Mouse (Mus musculus) neural tube, embryonic 14.5 days (tissue): ENCODE results near the gene Glycam1. TPM values are rescaled to one million over a fixed set of nuclear protein-coding genes. Genes with fewer than 3 reads are reported as not detected.
"Not testable (repeated sequence)": the region's sequence is repeated elsewhere in the genome, so short reads cannot be mapped to it uniquely, and the experiment has no call there.

ENCODE experiments used
- ATAC-seq: fragments of 200-750 bp; cut with Nextera tagmentation; 2 replicates; pipeline ENCODE4 v1.8.0; 2017; ENCODE audit warnings: low read depth, mild to moderate bottlenecking, moderate TSS enrichment, moderate library complexity
- H3K27ac ChIP-seq: fragments of 300-500 bp; sonication (generic); 2 replicates; pipeline ENCODE4 v1.5.1; 2014; ENCODE audit warnings: low read depth, mild to moderate bottlenecking, control low read depth, low read length, moderate library complexity, mixed read lengths
- H3K27me3 ChIP-seq: fragments of 300-500 bp; sonication (generic); 2 replicates; pipeline ENCODE4 v1.6.1; 2014; ENCODE audit warnings: low read length; ENCODE audit not compliant: control insufficient read depth, insufficient read depth
- H3K36me3 ChIP-seq: fragments of 300-500 bp; sonication (generic); 2 replicates; pipeline ENCODE4 v1.6.1; 2014; ENCODE audit warnings: low read length, mixed read lengths; ENCODE audit not compliant: control insufficient read depth, insufficient read depth
- H3K4me1 ChIP-seq: fragments of 300-500 bp; sonication (generic); 2 replicates; pipeline ENCODE4 v1.6.1; 2014; ENCODE audit warnings: low read length; ENCODE audit not compliant: control insufficient read depth, insufficient read depth
- H3K4me2 ChIP-seq: fragments of 300-500 bp; sonication (generic); 2 replicates; pipeline ENCODE4 v1.6.1; 2014; ENCODE audit warnings: mild to moderate bottlenecking, low read depth, low read length, control low read depth
- H3K4me3 ChIP-seq: fragments of 300-500 bp; sonication (generic); 2 replicates; pipeline ENCODE4 v1.5.1; 2014; ENCODE audit warnings: low read depth, low read length, control low read depth, mixed read lengths
- H3K9ac ChIP-seq: fragments of 300-500 bp; sonication (generic); replicated peaks from 2 replicates; pipeline ENCODE4 v1.6.1; 2014; ENCODE audit warnings: low read depth, mild to moderate bottlenecking, control low read depth, low read length, mixed read lengths
- H3K9me3 ChIP-seq: fragments of 300-500 bp; sonication (generic); 2 replicates; pipeline ENCODE4 v1.6.1; 2016; ENCODE audit warnings: low read length; ENCODE audit not compliant: control insufficient read depth
- WGBS: fragments of 180-500 bp; shearing (Covaris S2); extraction: QIAGEN DNeasy Blood & Tissue Kit; methylation state at CpG from one replicate; pipeline ENCODE4 v1.1.7; 2014; 5-methylcytosine and 5-hydroxymethylcytosine counted together
- polyA plus RNA-seq: library from polyadenylated mRNA; unstranded; fragments of >200 nt; fragmentation: Nextera tagmentation; extraction: Ambion mirVana; gene quantifications from 2 replicates; pipeline ENCODE4 v1.2.1, GENCODE M21; 2014

Gene Glycam1
- polyA plus RNA-seq: not detected in 2 replicates

DNA sequence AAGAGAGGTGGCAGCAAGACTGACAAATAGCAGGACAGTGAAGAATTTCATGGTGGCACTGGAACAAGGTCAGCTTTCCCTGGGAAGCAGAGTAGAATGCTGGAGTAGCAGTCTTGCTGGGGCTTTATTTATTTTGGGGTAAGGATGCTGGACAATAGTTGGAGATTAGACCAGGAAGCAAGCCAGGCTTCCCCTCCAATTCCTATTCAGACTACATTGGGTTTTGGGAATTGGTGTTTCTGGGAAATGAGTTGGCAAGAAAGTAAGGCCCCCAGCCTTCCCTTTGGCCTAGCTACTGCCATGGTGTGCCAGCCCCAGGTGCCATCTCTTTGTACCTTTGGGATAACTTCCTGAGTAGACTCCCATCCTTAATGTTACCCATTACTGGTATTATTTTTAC, at the start of gene Glycam1:
Gene Glycam1, minus strand, starts transcription at position 101 of the 400 bp plus-strand sequence.
- Histone ChIP-seq H3K27ac (no peak within 1 kb of the TSS), H3K9ac (no peak within 1 kb of the TSS), H3K9me3 (no peaks in the 10 kb centered on the region), H3K4me2 (no peak within 1 kb of the TSS), H3K27me3 (no peaks in the 10 kb centered on the region), H3K4me1 (no peaks in the 10 kb centered on the region), H3K36me3 (no peaks in the 10 kb centered on the region), H3K4me3 (no peak within 1 kb of the TSS)
- no peak for ATAC-seq

DNA sequence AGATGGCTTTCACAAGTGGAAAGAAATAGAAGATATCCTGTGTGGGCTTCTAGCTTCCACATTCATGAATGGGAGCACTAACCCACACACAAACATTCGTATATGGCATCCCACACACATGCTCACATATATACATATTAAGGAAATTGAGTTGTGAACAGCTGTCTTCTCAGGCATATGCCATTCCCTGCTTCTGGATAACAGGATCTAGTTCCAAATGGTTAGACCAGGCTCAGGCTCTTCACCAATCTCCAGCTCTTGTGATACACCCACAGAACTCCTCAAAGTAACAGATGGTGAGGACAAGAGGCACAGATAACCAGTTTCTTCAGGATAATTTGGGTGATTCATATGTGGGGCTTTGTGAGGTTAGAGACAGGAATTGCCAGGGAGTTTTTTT, 39.6 kb upstream of the Glycam1 start:
- 93% methylated on average over 1 of the region's 1 CpGs for WGBS
- H3K9ac ChIP-seq: no peak overlapping the region
- H3K36me3 ChIP-seq: no peaks in the 10 kb centered on the region
- H3K4me2 ChIP-seq: no peak overlapping the region
- H3K9me3 ChIP-seq: no peaks in the 10 kb centered on the region
- no peak overlapping the region for H3K4me3 ChIP-seq
- no peaks in the 10 kb centered on the region for H3K4me1 ChIP-seq
- H3K27me3 ChIP-seq: no peaks in the 10 kb centered on the region
- ATAC-seq: no peak
- no peak overlapping the region for H3K27ac ChIP-seq

DNA sequence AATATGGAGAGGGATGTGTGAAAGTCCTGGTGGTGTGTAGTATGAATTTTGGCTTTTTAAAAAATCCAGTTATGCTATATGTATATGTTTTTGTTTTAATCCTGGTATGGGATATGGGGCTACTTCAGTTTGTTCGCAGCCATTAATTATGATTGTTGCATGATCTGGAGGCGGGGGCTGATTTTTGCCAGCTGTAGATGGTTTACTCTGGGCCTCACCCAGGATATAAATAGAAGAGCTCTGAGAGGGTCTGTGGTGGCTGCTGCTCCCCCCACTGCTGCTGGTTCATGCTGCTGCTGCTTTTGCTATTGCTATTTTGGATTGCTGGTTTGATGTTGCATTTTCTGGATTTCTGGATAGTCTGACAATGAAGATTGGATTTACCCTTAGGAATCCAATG, 25.9 kb upstream of the Glycam1 start:
- Histone ChIP-seq H3K4me3 (no peak overlapping the region), H3K4me1 (no peaks in the 10 kb centered on the region), H3K27me3 (no peaks in the 10 kb centered on the region), H3K9me3 (no peaks in the 10 kb centered on the region), H3K27ac (no peak overlapping the region), H3K36me3 (no peaks in the 10 kb centered on the region), H3K4me2 (no peak overlapping the region), H3K9ac (no peak overlapping the region)
- ATAC-seq: no peak
- 95% methylated on average over 2 of the region's 2 CpGs for WGBS

DNA sequence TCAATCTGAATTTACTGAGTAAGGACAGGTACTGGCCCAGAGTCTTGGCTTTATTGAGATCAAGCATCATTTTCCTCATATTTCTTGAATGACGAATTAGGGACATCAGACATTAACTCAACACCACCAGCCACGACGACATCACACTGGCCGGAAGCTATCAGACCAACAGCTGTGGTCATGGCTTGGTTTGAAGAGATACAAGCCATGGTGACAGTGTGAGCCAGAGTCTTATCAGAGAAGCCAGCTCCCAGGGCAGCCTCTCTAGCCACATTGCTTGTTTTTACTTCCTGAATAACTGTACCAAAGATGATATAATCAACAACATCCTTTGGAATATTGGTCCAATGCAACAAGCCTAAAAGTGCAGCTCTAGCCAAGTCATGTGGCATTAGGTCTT, 22.9 kb upstream of the Glycam1 start:
- H3K9ac ChIP-seq, H3K4me1 ChIP-seq, H3K4me3 ChIP-seq, ATAC-seq, H3K9me3 ChIP-seq, H3K27ac ChIP-seq, H3K36me3 ChIP-seq, H3K4me2 ChIP-seq, H3K27me3 ChIP-seq: not testable (repeated sequence)
- 90% methylated on average over 4 of the region's 4 CpGs for WGBS

DNA sequence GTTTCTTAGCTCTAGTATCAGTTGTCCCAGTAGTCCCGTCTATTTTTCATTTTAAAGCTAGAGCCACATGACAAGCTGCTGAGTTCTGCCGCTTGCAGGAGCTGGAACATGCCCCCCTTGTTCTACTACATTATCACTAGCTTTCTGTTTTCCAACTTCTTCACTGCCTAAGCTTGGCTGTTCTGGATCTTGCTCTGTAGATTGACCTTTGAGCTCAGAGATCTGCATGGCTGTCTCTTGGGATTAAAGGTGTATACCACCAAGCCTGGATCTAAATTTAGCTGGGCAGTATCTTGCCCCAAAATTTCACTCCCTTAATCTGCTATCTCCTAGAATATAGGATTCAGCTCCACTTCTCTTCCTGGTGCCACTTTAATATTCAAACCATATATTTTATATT, 21.0 kb upstream of the Glycam1 start:
- no peak for ATAC-seq
- Histone ChIP-seq H3K36me3 (no peaks in the 10 kb centered on the region), H3K27me3 (no peaks in the 10 kb centered on the region), H3K4me1 (no peaks in the 10 kb centered on the region), H3K9ac (no peak overlapping the region), H3K4me3 (no peak overlapping the region), H3K27ac (no peak overlapping the region), H3K4me2 (no peak overlapping the region), H3K9me3 (no peaks in the 10 kb centered on the region)
- WGBS: 87% methylated on average over 2 of the region's 2 CpGs

DNA sequence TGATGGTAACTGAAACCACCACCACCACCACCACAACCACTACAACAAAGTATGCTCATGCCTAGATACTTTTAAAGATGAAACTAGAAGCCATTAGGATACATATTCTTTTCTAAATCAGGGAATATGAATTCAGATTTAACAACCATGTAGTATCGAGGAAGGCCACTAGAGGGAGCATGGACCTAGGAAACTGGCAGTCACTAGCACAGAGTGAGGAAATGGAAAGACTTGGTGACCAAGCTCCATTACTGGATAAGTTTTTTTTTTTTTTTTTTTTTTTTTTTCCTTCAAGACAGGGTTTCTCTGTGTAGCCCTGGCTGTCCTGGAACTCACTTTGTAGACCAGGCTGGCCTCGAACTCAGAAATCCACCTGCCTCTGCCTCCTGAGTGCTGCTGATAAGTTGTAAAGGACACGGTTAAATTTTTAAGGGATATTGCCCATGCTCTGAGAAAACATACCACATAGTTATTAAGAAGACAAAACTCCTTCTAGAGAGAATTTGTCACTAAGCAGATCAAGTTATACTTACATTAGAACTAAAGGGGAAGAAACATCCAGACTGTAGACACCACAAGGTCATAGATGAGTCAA, 12.7 kb downstream of the Glycam1 start:
- no peak overlapping the region for H3K27ac ChIP-seq
- H3K9me3 ChIP-seq: no peaks in the 10 kb centered on the region
- no peak overlapping the region for H3K4me2 ChIP-seq
- H3K9ac ChIP-seq: no peak overlapping the region
- no peak overlapping the region for H3K4me3 ChIP-seq
- no peaks in the 10 kb centered on the region for H3K27me3 ChIP-seq
- WGBS: 48% methylated on average over 3 of the region's 3 CpGs
- H3K36me3 ChIP-seq: no peaks in the 10 kb centered on the region
- no peaks in the 10 kb centered on the region for H3K4me1 ChIP-seq
- peak; percentile 79; the same call in 1 of the 2 replicates for ATAC-seq

DNA sequence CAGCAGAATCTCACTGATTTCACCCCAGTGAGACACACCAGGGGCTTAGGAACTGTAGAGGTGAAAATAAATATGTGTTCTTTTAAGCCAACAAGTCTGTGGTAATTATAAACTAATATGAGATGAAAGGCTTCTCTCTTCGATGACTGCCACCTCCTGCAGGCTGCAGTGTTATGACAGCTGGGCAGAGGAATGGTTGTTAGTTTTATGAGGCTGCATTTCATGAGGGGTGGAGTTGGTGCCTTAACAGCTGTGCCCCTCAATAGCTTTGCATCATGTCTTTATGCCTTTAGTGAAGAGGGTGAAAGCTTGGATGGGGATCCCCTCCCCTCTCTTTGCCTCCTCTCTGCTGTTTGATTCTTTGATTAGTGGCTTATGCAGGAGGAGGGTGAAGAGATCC, 13.8 kb downstream of the Glycam1 start:
- H3K36me3 ChIP-seq: no peaks in the 10 kb centered on the region
- H3K9me3 ChIP-seq: no peaks in the 10 kb centered on the region
- H3K4me1 ChIP-seq: no peaks in the 10 kb centered on the region
- H3K27ac ChIP-seq: no peak overlapping the region
- ATAC-seq: 0 out of 2 replicates have a peak, but pooled peaks have one; percentile 44
- WGBS: 8% methylated on average over 1 of the region's 1 CpGs
- no peak overlapping the region for H3K4me3 ChIP-seq
- H3K4me2 ChIP-seq: no peak overlapping the region
- no peak overlapping the region for H3K9ac ChIP-seq
- H3K27me3 ChIP-seq: no peaks in the 10 kb centered on the region

DNA sequence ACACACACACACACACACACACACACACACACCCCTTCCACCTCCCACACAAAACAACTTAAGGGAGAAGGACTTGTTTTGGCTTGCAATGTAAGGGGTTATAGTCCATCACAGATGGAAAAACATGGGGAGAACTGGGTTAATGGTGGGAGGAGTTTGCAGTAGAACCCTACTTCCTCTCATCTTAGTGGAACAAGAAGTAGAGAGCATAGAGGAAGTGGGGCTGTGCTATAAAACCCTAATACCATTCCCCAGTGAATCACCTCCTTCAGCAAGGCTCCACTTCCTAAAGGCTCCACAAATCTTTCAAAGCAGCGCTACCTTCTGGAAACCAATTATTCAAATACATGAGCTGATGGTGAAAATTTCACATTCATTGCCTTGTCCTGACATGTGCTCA, 15.4 kb downstream of the Glycam1 start:
- Histone ChIP-seq H3K4me1 (no peaks in the 10 kb centered on the region), H3K4me2 (no peak overlapping the region), H3K9ac (no peak overlapping the region), H3K36me3 (no peaks in the 10 kb centered on the region), H3K9me3 (no peaks in the 10 kb centered on the region), H3K27ac (no peak overlapping the region), H3K4me3 (no peak overlapping the region), H3K27me3 (no peaks in the 10 kb centered on the region)
- WGBS: 96% methylated on average over 1 of the region's 1 CpGs
- ATAC-seq: no peak

DNA sequence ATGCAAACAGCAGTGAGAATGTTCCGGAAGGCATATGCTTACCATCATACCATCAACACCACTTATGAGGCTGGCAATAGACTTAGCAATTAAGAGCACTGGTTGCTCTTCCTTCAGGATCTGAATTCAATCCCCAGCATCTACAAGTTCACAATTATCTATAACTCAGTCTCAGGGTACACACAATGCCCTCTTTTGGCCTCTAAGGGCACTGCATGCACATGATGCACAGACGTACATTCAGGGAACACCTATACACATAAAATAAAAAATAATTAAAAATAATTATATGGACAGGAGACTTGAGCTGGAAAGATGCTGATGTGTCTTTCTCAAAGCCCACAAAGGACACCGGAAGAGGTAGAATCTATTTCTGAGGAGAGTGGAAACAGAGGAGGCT, 16.9 kb downstream of the Glycam1 start:
- H3K27me3 ChIP-seq: no peaks in the 10 kb centered on the region
- no peak for ATAC-seq
- H3K4me1 ChIP-seq: no peaks in the 10 kb centered on the region
- H3K4me2 ChIP-seq: no peak overlapping the region
- no peak overlapping the region for H3K9ac ChIP-seq
- H3K9me3 ChIP-seq: no peaks in the 10 kb centered on the region
- no peak overlapping the region for H3K27ac ChIP-seq
- H3K36me3 ChIP-seq: no peaks in the 10 kb centered on the region
- 89% methylated on average over 3 of the region's 3 CpGs for WGBS
- H3K4me3 ChIP-seq: no peak overlapping the region
